Comparison of ENCODE assay signal across 11 mouse cellular contexts in genomic region chr14:29657006-29657405, GRCm38 (mm10).
DNase-seq lines count a peak whose midpoint lies in the region; ATAC-seq and TF ChIP-seq lines count a peak whose summit lies in the region.
"Had no signal": no experiment of that assay in that cellular context is flagged by ENCODE, and none has a peak within 500 bp of the region (broad histone marks: within the 10 kb centered on the region; RNA-seq: fewer than 3 reads in every experiment).

No protein-coding gene starts in this region.

- DNase-seq in heart, embryonic 10.5 days (ENCODE audit: low spot score): peak; percentile 83
- no peak for DNase-seq in heart, adult 2 months
- DNase-seq in lung, postnatal 14 days: peak; percentile 31
- DNase-seq in lung, adult 18-20 months: no peak
- DNase-seq in adrenal gland, postnatal 25 days: peak; percentile 30
- peak; percentile 82 for DNase-seq in mesoderm, embryonic 11.5 days (ENCODE audit: low read depth, low spot score)
- DNase-seq in frontal cortex, postnatal 14 days (ENCODE audit: low spot score in 2 of 2): no peak
- no peak for DNase-seq in hindbrain, postnatal 0 days (ENCODE audit: low spot score)
- DNase-seq: left cerebral cortex, postnatal 4 days; midbrain, embryonic 14.5 days had no signal

- H3K4me1 ChIP-seq in heart, embryonic 10.5 days: no peaks in the 10 kb centered on the region
- no peaks in the 10 kb centered on the region for H3K4me1 ChIP-seq in heart, adult 2 months (ENCODE audit: control insufficient read depth, insufficient read depth, low read length)
- H3K4me1 ChIP-seq in hindbrain, postnatal 0 days (ENCODE audit: insufficient read depth, low read length): no peaks in the 10 kb centered on the region

- intact Hi-C loops in heart, adult 2 months (cut with DNase I): no loop called here

- no peak overlapping the region for H3K4me2 ChIP-seq in hindbrain, postnatal 0 days (ENCODE audit: low read depth, low read length)

- no peak overlapping the region for H3K9ac ChIP-seq in heart, adult 2 months (ENCODE audit: low read depth, low read length)
- no peak overlapping the region for H3K9ac ChIP-seq in hindbrain, postnatal 0 days (replicated peaks; ENCODE audit: low read length)

- no peak for TF ChIP-seq POLR2A in heart, adult 2 months (IDR thresholded peaks at IDR 0.05; ENCODE audit: insufficient read depth, low read depth, low read length)

- no peak for ATAC-seq in hindbrain, postnatal 0 days

- H3K27ac ChIP-seq in heart, embryonic 10.5 days: no peak overlapping the region
- no peak overlapping the region for H3K27ac ChIP-seq in heart, adult 2 months
- no peak overlapping the region for H3K27ac ChIP-seq in hindbrain, postnatal 0 days

- TF ChIP-seq CTCF in heart, adult 2 months (IDR thresholded peaks at IDR 0.05): no peak
- TF ChIP-seq CTCF in hindbrain, postnatal 0 days (IDR thresholded peaks at IDR 0.05; ENCODE audit: low read depth): no peak

- WGBS in heart, embryonic 10.5 days: 46% methylated on average over 1 of the region's 1 CpGs
- 33% methylated on average over 1 of the region's 1 CpGs for WGBS in heart, adult 2 months
- WGBS in hindbrain, postnatal 0 days: 59% methylated on average over 1 of the region's 1 CpGs

- H3K9me3 ChIP-seq in heart, embryonic 10.5 days: no peaks in the 10 kb centered on the region
- no peaks in the 10 kb centered on the region for H3K9me3 ChIP-seq in hindbrain, postnatal 0 days (ENCODE audit: low read length)

- TF ChIP-seq EP300 in heart, adult 2 months (IDR thresholded peaks at IDR 0.05; ENCODE audit: insufficient read depth, low read depth, low read length): no peak

- no peaks in the 10 kb centered on the region for H3K79me2 ChIP-seq in heart, adult 2 months (replicated peaks; ENCODE audit: control insufficient read depth, insufficient read depth, low read length)

- H3K4me3 ChIP-seq in heart, embryonic 10.5 days: no peak overlapping the region
- no peak overlapping the region for H3K4me3 ChIP-seq in heart, adult 2 months
- no peak overlapping the region for H3K4me3 ChIP-seq in hindbrain, postnatal 0 days (ENCODE audit: low read length)
- H3K4me3 ChIP-seq: erythroblast, embryonic 14.5 days had no signal

- H3K36me3 ChIP-seq in heart, embryonic 10.5 days: no peaks in the 10 kb centered on the region
- no peaks in the 10 kb centered on the region for H3K36me3 ChIP-seq in heart, adult 2 months (ENCODE audit: control insufficient read depth, insufficient read depth, low read length)
- no peaks in the 10 kb centered on the region for H3K36me3 ChIP-seq in hindbrain, postnatal 0 days (ENCODE audit: insufficient read depth, low read length)

- no peaks in the 10 kb centered on the region for H3K27me3 ChIP-seq in heart, embryonic 10.5 days (ENCODE audit: insufficient read depth, poor library complexity, severe bottlenecking)
- no peaks in the 10 kb centered on the region for H3K27me3 ChIP-seq in heart, adult 2 months (ENCODE audit: control insufficient read depth, insufficient read depth, low read length)
- H3K27me3 ChIP-seq in hindbrain, postnatal 0 days (ENCODE audit: insufficient read depth, low read length): no peaks in the 10 kb centered on the region

Comparison
In these comparisons a context has a peak if more than half of its experiments do, and no peak if none do; other contexts are left out.
1. DNase-seq: peak in heart, embryonic 10.5 days (single experiment), lung, postnatal 14 days (single experiment), adrenal gland, postnatal 25 days (single experiment) and mesoderm, embryonic 11.5 days (single experiment); none in heart, adult 2 months (0 of 2), lung, adult 18-20 months (0 of 2), frontal cortex, postnatal 14 days (0 of 2) and hindbrain, postnatal 0 days (single experiment).